Mouse (Mus musculus) hindbrain, embryonic 16.5 days (tissue): Measurements from ENCODE around the gene Gm17402. TPM values are rescaled to one million over a fixed set of nuclear protein-coding genes. Genes with fewer than 3 reads are reported as not detected.

Source experiments
- ATAC-seq: fragments of 200-750 bp; cut with Nextera tagmentation; 2 replicates; pipeline ENCODE4 v1.8.0; 2017; ENCODE audit warnings: moderate TSS enrichment, moderate library complexity
- H3K27ac ChIP-seq: fragments of 300-500 bp; sonication (generic); 2 replicates; pipeline ENCODE4 v1.5.1; 2014; ENCODE audit warnings: low read depth, mild to moderate bottlenecking, control low read depth, low read length, moderate library complexity
- H3K27me3 ChIP-seq: fragments of 300-500 bp; sonication (generic); replicated peaks from 2 replicates; pipeline ENCODE4 v1.6.1; 2014; ENCODE audit warnings: low read length; ENCODE audit not compliant: control insufficient read depth, insufficient read depth
- H3K36me3 ChIP-seq: fragments of 300-500 bp; sonication (generic); 2 replicates; pipeline ENCODE4 v1.6.1; 2014; ENCODE audit warnings: mild to moderate bottlenecking, low read length, moderate library complexity, mixed read lengths; ENCODE audit not compliant: control insufficient read depth, insufficient read depth
- H3K4me1 ChIP-seq: fragments of 300-500 bp; sonication (generic); 2 replicates; pipeline ENCODE4 v1.6.1; 2014; ENCODE audit warnings: low read depth, low read length; ENCODE audit not compliant: control insufficient read depth, insufficient read depth
- H3K4me2 ChIP-seq: fragments of 300-500 bp; sonication (generic); 2 replicates; pipeline ENCODE4 v1.6.1; 2014; ENCODE audit warnings: mild to moderate bottlenecking, low read length, control low read depth, moderate library complexity
- H3K4me3 ChIP-seq: fragments of 300-500 bp; sonication (generic); 2 replicates; pipeline ENCODE4 v1.5.1; 2014; ENCODE audit warnings: mild to moderate bottlenecking, low read length, control low read depth, moderate library complexity
- H3K9ac ChIP-seq: fragments of 300-500 bp; sonication (generic); 2 replicates; pipeline ENCODE4 v1.6.1; 2014; ENCODE audit warnings: low read depth, mild to moderate bottlenecking, control low read depth, low read length, moderate library complexity
- H3K9me3 ChIP-seq: fragments of 300-500 bp; sonication (generic); 2 replicates; pipeline ENCODE4 v1.6.1; 2014; ENCODE audit warnings: mild to moderate bottlenecking, low read length, moderate library complexity; ENCODE audit not compliant: control insufficient read depth
- WGBS: fragments of 180-500 bp; shearing (Covaris S2); extraction: QIAGEN DNeasy Blood & Tissue Kit; methylation state at CpG from one replicate; pipeline ENCODE4 v1.1.7; 2014; 5-methylcytosine and 5-hydroxymethylcytosine counted together
- polyA plus RNA-seq: library from polyadenylated mRNA; unstranded; fragments of >200 nt; fragmentation: Nextera tagmentation; extraction: Ambion mirVana; gene quantifications from 2 replicates; pipeline ENCODE4 v1.2.1, GENCODE M21; 2015

Gm17402 gene
- polyA plus RNA-seq, 1 experiment from 2014 or later: not detected

- Histone ChIP-seq H3K4me2 (no peak overlapping the region), H3K36me3 (no peaks in the 10 kb centered on the region), H3K4me1 (no peaks in the 10 kb centered on the region), H3K27me3 (no peaks in the 10 kb centered on the region), H3K9me3 (no peaks in the 10 kb centered on the region), H3K4me3 (no peak overlapping the region), H3K27ac (no peak overlapping the region), H3K9ac (no peak overlapping the region)
- 54% methylated on average over 7 of the region's 7 CpGs for WGBS
- ATAC-seq: no peak
These were observed 16.6 kb downstream of the Gm17402 start for GRCm38 (mm10) chr3:67358376-67358775.

DNA sequence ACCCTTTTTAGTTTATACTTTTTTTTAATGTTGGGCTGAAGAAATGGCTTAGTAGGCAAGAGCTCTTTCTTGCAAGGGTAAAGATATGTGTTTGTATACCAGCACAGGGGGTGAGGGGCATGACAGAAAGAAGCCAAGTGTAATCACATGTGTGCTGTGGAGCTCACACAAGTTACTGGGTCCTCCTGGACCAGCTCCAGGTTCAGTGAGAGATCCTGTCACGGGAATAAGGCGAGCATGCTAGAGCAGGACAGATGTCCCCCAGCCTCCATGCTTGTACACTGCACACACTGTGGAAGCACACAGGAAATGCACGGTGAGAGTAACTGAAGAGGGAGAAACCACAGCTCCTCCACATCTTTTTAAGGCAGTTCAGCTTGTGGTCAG is 22.2 kb downstream of the Gm17402 start:
- H3K4me3 ChIP-seq: no peak overlapping the region
- no peaks in the 10 kb centered on the region for H3K9me3 ChIP-seq
- 87% methylated on average over 3 of the region's 3 CpGs for WGBS
- no peak overlapping the region for H3K4me2 ChIP-seq
- H3K9ac ChIP-seq: no peak overlapping the region
- H3K4me1 ChIP-seq: no peaks in the 10 kb centered on the region
- H3K27me3 ChIP-seq: no peaks in the 10 kb centered on the region
- H3K36me3 ChIP-seq: no peaks in the 10 kb centered on the region
- ATAC-seq: peak; percentile 68
- H3K27ac ChIP-seq: no peak overlapping the region

DNA sequence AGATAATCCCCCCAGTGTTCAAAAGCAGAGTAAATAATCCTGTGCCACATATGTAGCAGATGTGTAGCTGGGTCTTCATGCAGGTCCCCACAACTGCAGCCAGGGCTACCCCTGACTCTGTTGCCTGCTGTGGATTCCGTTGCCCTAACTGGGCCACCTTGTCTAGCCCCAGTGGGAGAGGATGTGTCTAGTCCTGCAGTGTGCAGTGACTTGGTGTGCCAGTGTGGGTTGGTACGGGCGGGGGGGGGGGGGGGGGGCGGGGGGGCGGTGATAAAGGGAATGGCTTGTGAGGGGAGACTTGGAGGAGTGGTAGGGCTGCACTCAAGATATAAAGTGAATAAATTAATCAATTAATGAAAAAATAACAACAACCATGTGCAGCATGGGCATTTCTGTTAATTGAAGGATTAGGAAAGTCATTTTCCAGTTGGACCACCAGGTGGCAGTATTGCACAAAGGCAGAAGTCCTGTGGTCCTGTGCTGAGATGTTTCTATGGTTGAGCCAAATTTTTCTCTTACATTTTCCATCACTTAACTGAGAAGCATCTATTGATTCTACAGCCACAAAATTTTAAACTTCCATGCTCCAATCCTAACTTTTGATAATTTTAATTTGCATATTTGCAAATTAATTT is 22.7 kb downstream of the Gm17402 start:
- no peaks in the 10 kb centered on the region for H3K4me1 ChIP-seq
- H3K27me3 ChIP-seq: no peaks in the 10 kb centered on the region
- H3K4me2 ChIP-seq: no peak overlapping the region
- H3K27ac ChIP-seq: no peak overlapping the region
- WGBS: 11% methylated on average over 2 of the region's 5 CpGs
- no peak overlapping the region for H3K9ac ChIP-seq
- peak; percentile 83 for ATAC-seq
- no peaks in the 10 kb centered on the region for H3K36me3 ChIP-seq
- H3K4me3 ChIP-seq: no peak overlapping the region
- no peaks in the 10 kb centered on the region for H3K9me3 ChIP-seq

DNA sequence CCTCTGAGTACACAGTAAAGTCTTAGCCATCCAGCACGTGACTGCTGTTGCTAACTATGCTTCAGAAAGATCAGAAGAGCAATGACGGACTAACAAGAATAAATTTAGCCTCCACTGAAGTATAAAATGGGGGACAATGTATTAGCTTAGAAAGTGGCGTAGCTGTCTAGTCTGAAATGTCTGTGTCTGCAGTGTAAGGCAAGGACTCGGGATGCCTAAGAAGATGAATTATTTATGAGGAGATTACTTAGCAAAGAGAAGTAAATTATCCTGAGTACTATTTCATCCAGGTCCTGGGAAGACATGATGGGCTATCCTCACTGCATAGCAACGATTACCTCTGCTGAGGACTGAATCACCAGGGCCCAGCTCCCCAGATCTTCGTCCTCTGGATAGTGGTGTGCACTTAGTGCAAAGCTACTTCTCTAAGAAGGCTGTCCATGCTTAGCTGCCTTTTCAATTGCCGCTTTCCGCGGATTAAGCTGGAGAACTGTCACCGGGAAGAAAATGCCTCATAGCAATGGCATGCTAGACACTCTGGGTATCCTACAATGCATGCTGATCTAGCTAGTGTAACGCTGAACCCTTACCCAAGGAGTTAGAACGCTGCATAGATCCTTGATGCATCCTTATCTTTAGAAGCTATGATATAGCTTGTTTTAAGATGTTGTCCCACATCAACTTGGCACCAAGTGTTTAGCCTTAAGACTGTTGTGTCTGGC is 23.4 kb downstream of the Gm17402 start:
- Histone ChIP-seq H3K27ac (no peak overlapping the region), H3K27me3 (no peaks in the 10 kb centered on the region), H3K4me1 (no peaks in the 10 kb centered on the region), H3K4me3 (no peak overlapping the region), H3K9me3 (no peaks in the 10 kb centered on the region), H3K4me2 (no peak overlapping the region), H3K36me3 (no peaks in the 10 kb centered on the region), H3K9ac (no peak overlapping the region)
- WGBS: 68% methylated on average over 12 of the region's 12 CpGs
- peak; percentile 51; the same call in 1 of the 2 replicates for ATAC-seq

- no peak for ATAC-seq
- Histone ChIP-seq H3K9me3 (no peaks in the 10 kb centered on the region), H3K27me3 (no peaks in the 10 kb centered on the region), H3K27ac (no peak overlapping the region), H3K4me2 (no peak overlapping the region), H3K4me3 (no peak overlapping the region), H3K4me1 (no peaks in the 10 kb centered on the region), H3K9ac (no peak overlapping the region), H3K36me3 (no peaks in the 10 kb centered on the region)
- WGBS: 54% methylated on average over 2 of the region's 2 CpGs
These were observed 28.3 kb downstream of the Gm17402 start for GRCm38 (mm10) chr3:67346674-67347073.

DNA sequence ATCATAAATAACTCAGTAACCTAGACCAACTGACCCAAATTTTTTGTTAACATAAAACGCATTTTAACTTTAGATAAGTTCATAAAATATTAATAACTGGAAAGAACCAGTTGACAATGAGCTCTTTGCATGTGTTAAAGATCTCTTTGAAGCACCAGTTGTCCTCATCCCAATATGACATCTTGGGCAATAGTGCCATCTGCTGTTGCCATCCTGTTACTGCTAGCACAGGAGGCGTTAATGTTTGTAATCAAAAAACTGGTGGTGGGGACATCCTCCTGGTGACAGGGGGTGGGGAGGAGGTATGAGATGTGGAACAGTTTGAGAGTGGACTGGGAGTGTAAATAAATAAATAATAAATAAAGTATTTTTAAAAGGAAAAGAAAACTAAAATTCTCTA is 30.4 kb downstream of the Gm17402 start:
- Histone ChIP-seq H3K27ac (no peak overlapping the region), H3K9me3 (no peaks in the 10 kb centered on the region), H3K9ac (no peak overlapping the region), H3K4me3 (no peak overlapping the region), H3K36me3 (no peaks in the 10 kb centered on the region), H3K27me3 (no peaks in the 10 kb centered on the region), H3K4me1 (no peaks in the 10 kb centered on the region), H3K4me2 (no peak overlapping the region)
- ATAC-seq: peak; percentile 58
- 9% methylated on average over 2 of the region's 2 CpGs for WGBS

- H3K4me1 ChIP-seq: no peaks in the 10 kb centered on the region
- H3K9me3 ChIP-seq: no peaks in the 10 kb centered on the region
- no peak; the same call in 1 of the 2 replicates for ATAC-seq
- H3K4me2 ChIP-seq: no peak overlapping the region
- H3K36me3 ChIP-seq: no peaks in the 10 kb centered on the region
- no peaks in the 10 kb centered on the region for H3K27me3 ChIP-seq
- H3K27ac ChIP-seq: no peak overlapping the region
- H3K9ac ChIP-seq: no peak overlapping the region
- 54% methylated on average over 5 of the region's 5 CpGs for WGBS
- no peak overlapping the region for H3K4me3 ChIP-seq
These were observed 31.8 kb downstream of the Gm17402 start for GRCm38 (mm10) chr3:67343004-67343662.

- Histone ChIP-seq H3K9me3 (no peaks in the 10 kb centered on the region), H3K9ac (no peak overlapping the region), H3K4me1 (no peaks in the 10 kb centered on the region), H3K27me3 (no peaks in the 10 kb centered on the region), H3K4me2 (no peak overlapping the region), H3K4me3 (no peak overlapping the region), H3K36me3 (no peaks in the 10 kb centered on the region), H3K27ac (no peak overlapping the region)
- ATAC-seq: 0 out of 2 replicates have a peak, but pooled peaks have one; percentile 42
- WGBS: 35% methylated on average over 7 of the region's 7 CpGs
These were observed 34.0 kb downstream of the Gm17402 start for GRCm38 (mm10) chr3:67340921-67341320.

- no peak overlapping the region for H3K9ac ChIP-seq
- 62% methylated on average over 3 of the region's 3 CpGs for WGBS
- ATAC-seq: no peak
These were observed 35.4 kb downstream of the Gm17402 start for GRCm38 (mm10) chr3:67339558-67339957.

More at GRCm38 (mm10) chr3:67339558-67339957, 35.4 kb downstream of the Gm17402 start:
- Histone ChIP-seq H3K4me1 (no peaks in the 10 kb centered on the region), H3K36me3 (no peaks in the 10 kb centered on the region), H3K27me3 (no peaks in the 10 kb centered on the region), H3K4me2 (no peak overlapping the region), H3K4me3 (no peak overlapping the region), H3K27ac (no peak overlapping the region), H3K9me3 (no peaks in the 10 kb centered on the region)
